Mouse (Mus musculus): ENCODE data around the gene Rnf144a.

Gene Rnf144a

DNA sequence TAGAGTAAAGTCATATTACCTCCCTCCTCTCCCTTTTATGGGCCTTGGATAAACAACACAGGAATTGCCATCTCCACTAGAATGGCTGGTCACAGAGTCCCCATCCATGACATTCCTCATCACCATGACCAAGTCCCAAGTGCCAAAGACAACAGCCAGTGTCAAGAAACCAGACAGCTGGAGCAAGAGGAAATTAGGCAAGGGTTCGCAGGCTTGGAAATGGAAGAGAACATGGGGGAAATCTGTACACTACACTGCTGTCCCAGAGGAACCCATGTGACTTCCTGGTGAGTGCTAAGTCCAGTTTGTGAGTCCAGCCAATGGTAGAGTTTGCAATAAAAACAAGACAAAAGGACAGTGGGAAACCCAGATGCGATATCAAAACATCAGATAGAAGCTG is 47.7 kb downstream of the Rnf144a start:
- DNase-seq (ENCODE audit: low spot score), result no peak

DNA sequence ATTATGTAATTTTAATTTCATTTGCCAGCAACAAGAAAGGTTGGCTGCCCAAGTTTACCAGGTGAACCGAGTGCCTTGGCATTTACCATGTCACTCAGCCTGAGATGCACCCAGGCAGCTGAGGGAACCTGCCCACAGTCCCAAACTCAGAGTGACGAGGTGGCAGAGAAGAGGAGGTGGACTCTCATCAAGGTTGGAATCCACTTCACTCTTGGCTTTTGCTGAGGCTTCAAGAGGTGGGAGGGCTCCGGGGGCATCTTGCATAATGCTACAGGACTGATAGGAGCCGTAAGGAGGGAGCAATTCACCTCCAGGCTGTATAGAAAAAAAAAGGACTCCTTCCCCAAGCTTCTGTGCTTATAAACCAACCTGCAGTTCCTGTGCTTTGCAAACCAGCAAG is 48.7 kb downstream of the Rnf144a start:
- DNase-seq (ENCODE audit: low spot score), result no peak

- DNase-seq (ENCODE audit: low spot score), result no peak
These were observed 49.3 kb downstream of the Rnf144a start for GRCm38 (mm10) chr12:26365531-26366315.

GRCm38 (mm10) chr12:26364822-26365221 is 50.2 kb downstream of the Rnf144a start:
- no peak for DNase-seq (ENCODE audit: low spot score)

GRCm38 (mm10) chr12:26360946-26361523 is 54.0 kb downstream of the Rnf144a start:
- no peak for DNase-seq (ENCODE audit: low spot score)

- DNase-seq (ENCODE audit: low spot score), result no peak
These were observed 55.2 kb downstream of the Rnf144a start for GRCm38 (mm10) chr12:26359817-26360216.

- no peak for DNase-seq (ENCODE audit: low spot score)
These were observed 55.8 kb downstream of the Rnf144a start for GRCm38 (mm10) chr12:26359241-26359640.

DNA sequence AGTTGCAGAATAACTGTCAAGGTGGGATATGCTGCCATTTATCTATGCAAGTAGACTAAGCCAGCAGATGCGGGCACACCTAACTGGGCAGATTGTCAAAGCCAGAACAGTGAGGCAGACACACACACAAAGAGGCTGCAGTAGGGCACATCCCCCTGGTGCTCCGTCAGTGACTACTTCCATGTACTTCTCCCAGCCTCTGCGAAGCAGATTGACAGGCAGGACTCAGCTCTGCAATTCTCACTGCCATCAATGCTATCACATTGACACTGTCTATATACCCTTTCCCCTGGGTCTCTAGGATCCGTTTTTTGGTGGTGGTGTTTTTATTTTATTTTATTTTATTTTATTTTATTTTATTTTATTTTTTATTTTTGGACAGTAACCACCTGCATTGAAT is 57.8 kb downstream of the Rnf144a start:
- DNase-seq (ENCODE audit: low spot score), result no peak

DNA sequence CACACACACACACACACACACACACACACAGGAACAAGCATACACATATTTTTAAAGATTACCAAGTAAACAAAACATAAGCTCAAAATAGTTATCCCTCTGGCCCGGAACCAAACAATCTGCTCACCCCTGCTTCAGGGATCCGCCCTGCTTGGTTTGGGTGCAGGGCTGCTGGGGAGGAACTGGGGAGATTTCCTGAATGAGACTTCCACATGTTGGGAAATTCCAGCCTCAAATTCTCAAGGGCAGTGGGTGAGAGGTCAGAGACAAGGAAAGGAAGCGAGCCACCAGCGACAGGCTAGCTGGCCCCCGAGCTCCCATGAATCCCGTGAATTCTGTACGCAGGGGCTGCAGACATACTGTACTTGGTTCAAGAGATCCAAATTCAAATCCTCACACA is 58.9 kb downstream of the Rnf144a start:
- peak; percentile 21 for DNase-seq (ENCODE audit: low spot score)

GRCm38 (mm10) chr12:26351321-26351720 is 63.7 kb downstream of the Rnf144a start:
- DNase-seq (ENCODE audit: low spot score), result no peak

- DNase-seq (ENCODE audit: low spot score), result no peak
These were observed 70.6 kb downstream of the Rnf144a start for GRCm38 (mm10) chr12:26344408-26344807.

GRCm38 (mm10) chr12:26343131-26343530 is 71.9 kb downstream of the Rnf144a start:
- DNase-seq (ENCODE audit: low spot score), result no peak

DNA sequence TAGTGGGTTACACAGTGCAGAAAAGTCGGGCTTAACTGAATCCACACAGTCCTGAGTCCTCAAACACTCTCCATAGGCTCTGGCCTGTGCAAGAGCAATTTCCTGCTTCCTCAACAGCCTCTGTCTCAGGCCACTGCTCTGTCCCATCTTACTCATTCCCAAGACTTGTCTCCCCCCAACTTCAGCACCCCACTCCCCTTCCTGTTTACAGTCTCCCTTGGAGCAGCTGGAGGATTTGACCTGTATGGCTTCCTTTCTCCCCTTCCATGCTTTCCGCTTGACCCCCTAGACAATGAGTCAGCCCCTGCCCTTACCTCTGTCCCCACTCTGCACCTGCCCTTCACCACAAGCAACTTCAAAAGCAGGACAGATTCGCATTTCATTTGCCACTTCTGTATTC is 72.4 kb downstream of the Rnf144a start:
- DNase-seq (ENCODE audit: low spot score), result no peak

DNA sequence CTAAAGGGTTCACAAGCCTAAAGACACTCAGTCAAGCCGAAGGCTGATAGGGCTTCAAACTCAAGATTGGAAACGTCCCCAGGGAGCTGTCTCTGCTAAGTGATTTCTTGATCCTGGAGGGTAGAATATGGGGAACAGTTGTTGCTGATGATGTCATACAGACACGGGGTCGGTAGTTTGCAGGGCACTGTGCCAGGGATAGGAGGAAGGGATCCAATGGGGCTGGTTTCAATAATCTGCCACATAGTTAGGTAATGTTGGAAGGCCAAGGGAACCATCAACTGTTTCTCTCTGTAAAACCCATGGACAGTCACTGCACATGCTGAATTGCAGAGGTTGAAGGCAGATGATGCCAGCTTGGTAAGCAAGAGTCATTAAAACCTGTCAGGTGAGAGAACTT is 73.0 kb downstream of the Rnf144a start:
- no peak for DNase-seq (ENCODE audit: low spot score)

- no peak for DNase-seq (ENCODE audit: low spot score)
These were observed 74.4 kb downstream of the Rnf144a start for GRCm38 (mm10) chr12:26340621-26341020.

GRCm38 (mm10) chr12:26339886-26340285 is 75.2 kb downstream of the Rnf144a start:
- DNase-seq (ENCODE audit: low spot score), result no peak

GRCm38 (mm10) chr12:26339181-26339580 is 75.9 kb downstream of the Rnf144a start:
- no peak for DNase-seq (ENCODE audit: low spot score)

- DNase-seq (ENCODE audit: low spot score), result no peak
These were observed 81.4 kb downstream of the Rnf144a start for GRCm38 (mm10) chr12:26333678-26334077.

- DNase-seq (ENCODE audit: low spot score), result no peak
These were observed 84.0 kb downstream of the Rnf144a start for GRCm38 (mm10) chr12:26331048-26331447.

DNA sequence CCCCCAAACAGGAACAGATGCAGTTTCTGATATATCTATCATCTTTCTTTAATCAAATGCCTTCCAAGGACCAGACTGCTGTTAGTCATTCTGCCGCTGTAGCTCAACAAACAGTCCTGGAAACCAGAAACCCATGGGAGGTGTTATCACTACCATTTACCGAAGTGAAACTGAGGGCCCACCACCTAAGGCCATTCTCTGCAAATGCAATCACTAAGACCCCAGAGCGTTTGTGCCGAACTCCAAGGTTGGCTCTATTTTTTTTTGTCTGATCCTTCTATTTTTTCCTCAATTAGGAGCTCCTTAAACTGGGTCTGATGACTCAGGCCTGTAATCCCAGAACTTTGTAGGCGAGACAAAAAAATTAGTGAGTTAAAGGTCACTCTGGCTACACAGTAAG is 85.3 kb downstream of the Rnf144a start:
- no peak for DNase-seq (ENCODE audit: low spot score)

DNA sequence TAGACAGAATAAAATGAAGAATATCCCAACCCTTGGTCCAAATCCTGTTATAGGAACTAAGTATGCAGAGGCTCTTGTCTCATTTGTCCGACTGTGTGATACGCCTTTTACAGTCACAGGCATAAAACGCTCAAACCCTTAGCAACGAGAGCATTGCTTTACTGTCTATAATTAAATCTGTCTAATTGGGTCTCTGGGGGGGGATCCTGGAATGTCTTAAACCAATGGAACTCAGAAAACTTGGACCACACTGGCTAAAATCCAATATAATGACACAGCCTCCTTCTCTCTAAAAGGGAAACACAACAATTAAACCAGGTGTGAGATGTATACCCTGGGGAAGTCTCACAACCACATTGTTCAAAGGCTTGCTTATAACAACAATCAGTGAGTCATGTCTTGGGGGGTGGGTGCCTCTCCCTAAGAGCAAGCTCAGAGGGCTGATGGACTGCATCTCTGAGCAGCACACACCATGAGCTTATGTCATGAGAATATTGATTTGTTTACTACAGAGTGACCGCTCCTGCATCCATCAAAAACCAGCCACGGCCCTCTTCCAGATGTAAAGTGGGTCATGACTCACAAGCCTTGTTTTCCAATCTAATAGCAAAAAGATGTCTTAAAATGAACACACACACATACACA is 85.9 kb downstream of the Rnf144a start:
- DNase-seq (ENCODE audit: low spot score), result no peak

- DNase-seq (ENCODE audit: low spot score), result no peak
These were observed 91.2 kb downstream of the Rnf144a start for GRCm38 (mm10) chr12:26323783-26324364.

- no peak for DNase-seq (ENCODE audit: low spot score)
These were observed 98.8 kb downstream of the Rnf144a start for GRCm38 (mm10) chr12:26316261-26316660.
